Mouse (Mus musculus): ENCODE results near the gene Adtrp. TPM values are rescaled to one million over a fixed set of nuclear protein-coding genes. Genes with fewer than 3 reads are reported as not detected.
A peak's percentile ranks its signal among the peaks of the same experiment; 100 is the strongest.

Gene Adtrp
- polyA plus RNA-seq, 1 experiment from 2014 or later = 0.45 TPM

DNA sequence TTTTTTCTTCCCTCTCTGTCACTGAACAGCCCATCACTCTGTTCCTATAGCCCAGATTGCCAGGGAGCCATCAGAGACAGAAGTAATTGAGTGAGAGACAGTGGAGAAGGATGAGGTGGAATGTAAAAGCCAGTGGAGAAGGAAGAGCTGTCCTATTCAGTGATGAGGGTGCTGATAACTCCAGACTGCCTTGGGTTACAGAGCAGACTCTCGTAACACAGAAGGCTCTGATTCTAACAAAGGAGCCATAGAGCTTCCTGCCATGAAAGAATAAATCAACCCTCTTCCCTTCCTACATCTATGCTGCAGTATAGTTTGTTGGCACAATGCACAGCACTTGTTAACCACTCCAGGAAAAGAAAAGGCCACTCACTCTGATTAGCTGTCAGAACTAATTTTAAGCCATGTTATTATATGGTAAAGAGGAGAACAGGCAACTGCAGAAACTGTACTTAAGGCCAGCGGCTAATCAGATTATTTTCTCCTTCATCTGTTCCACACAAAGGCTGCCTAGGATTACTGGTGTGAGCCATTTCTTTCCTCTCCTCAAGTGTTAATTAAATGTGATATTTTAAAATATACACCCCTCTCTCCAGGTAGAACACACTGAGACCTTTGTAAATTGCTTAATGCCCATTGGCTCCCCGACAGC, 3.4 kb upstream of the Adtrp start:
- DNase-seq (ENCODE audit: low spot score) = peak; percentile 38

DNA sequence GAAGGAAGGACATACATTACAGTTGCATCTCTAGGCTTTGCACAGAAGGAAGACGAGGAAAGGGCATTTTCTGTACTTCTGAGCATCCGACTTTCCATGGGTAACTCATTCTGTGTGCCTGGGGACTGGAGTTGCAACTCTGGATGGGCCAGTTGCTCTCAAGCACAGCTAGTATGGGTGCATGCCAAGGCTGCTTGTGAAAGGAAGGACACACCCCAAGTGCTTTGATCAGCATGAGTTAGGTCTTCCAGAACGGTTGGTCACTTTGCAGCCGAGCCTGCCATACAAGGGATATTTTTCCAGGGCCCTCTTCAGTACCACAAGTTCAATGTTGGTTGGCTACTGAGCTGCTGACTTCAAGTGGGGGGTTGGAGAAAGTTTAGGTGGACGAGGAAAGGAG, 968 bp downstream of the Adtrp start:
- 77% methylated on average over 5 of the region's 5 CpGs for WGBS
- DNase-seq (ENCODE audit: low spot score) (no peak), ATAC-seq (replicated peaks; ENCODE audit: insufficient number of reproducible peaks, low FRiP score, low TSS enrichment, low read depth) (no peak)
- no peak overlapping the region for H3K4me2 ChIP-seq (ENCODE audit: low read depth, low read length)
- H3K4me1 ChIP-seq (ENCODE audit: control insufficient read depth, insufficient read depth, low read length) = no peaks in the 10 kb centered on the region
- H3K9me3 ChIP-seq (replicated peaks; ENCODE audit: control insufficient read depth, low read length) = no peaks in the 10 kb centered on the region
- H3K36me3 ChIP-seq (replicated peaks; ENCODE audit: control insufficient read depth, insufficient read depth, low read depth, low read length) = no peaks in the 10 kb centered on the region
- no peaks in the 10 kb centered on the region for H3K27me3 ChIP-seq (ENCODE audit: control insufficient read depth, insufficient read depth, low read length)
- H3K4me3 ChIP-seq (ENCODE audit: low read depth, low read length) = no peak overlapping the region
- H3K27ac ChIP-seq (replicated peaks; ENCODE audit: low read depth, low read length) = no peak overlapping the region
- no peak overlapping the region for H3K9ac ChIP-seq (replicated peaks; ENCODE audit: low read length)

More for the DNA sequence above, 3.4 kb upstream of the Adtrp start:
- ATAC-seq (replicated peaks; ENCODE audit: insufficient number of reproducible peaks, low FRiP score, low TSS enrichment, low read depth) = no peak
- no peaks in the 10 kb centered on the region for H3K27me3 ChIP-seq (ENCODE audit: control insufficient read depth, insufficient read depth, low read length)
- H3K9ac ChIP-seq (replicated peaks; ENCODE audit: low read length) = no peak overlapping the region
- H3K9me3 ChIP-seq (replicated peaks; ENCODE audit: control insufficient read depth, low read length) = no peaks in the 10 kb centered on the region
- no peak overlapping the region for H3K27ac ChIP-seq (replicated peaks; ENCODE audit: low read depth, low read length)
- WGBS = 38% methylated on average over 3 of the region's 3 CpGs
- no peaks in the 10 kb centered on the region for H3K4me1 ChIP-seq (ENCODE audit: control insufficient read depth, insufficient read depth, low read length)
- no peaks in the 10 kb centered on the region for H3K36me3 ChIP-seq (replicated peaks; ENCODE audit: control insufficient read depth, insufficient read depth, low read depth, low read length)
- H3K4me2 ChIP-seq (ENCODE audit: low read depth, low read length) = no peak overlapping the region
- no peak overlapping the region for H3K4me3 ChIP-seq (ENCODE audit: low read depth, low read length)

DNA sequence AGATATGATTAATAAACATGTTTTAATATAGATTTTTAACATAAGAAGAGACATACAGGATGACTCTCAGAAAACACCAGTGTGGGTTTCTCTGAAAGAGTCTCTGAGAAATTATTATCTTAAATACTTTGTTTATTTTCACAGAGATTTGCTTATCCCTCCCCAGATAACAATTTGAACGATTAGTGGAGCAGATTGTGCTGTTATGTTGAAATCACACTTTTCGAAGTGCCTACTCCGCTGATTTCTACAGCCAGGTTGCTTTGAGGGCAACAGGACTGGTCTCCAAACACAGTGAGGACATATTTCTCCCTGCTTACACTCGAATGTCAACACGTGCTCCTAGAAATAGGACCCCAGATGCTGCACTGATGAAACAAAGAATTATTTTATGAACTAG, 2.5 kb downstream of the Adtrp start:
- no peak for DNase-seq (ENCODE audit: low spot score)
- WGBS = 78% methylated on average over 5 of the region's 5 CpGs

DNA sequence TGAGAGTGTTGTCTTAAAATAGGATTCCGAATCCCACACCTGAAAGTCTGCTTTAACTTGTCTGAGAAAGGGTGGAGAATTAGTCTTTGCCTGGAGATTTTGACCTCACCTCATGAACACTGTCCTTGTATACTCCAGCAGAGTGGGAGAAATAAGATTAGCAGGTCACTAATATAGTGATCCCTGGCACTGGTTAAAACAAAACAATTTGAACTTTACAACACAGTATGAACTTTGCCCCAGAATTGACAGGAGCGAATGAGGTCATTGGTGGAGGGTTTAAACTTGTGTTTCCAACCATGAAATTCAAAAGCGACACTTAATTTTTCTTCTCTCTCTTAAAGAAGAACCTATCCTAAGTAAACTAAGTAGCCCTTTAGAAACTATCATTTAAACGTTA, 3.4 kb downstream of the Adtrp start:
- Histone ChIP-seq H3K4me1 (ENCODE audit: control insufficient read depth, insufficient read depth, low read length) (no peaks in the 10 kb centered on the region), H3K9ac (replicated peaks; ENCODE audit: low read length) (no peak overlapping the region), H3K27me3 (ENCODE audit: control insufficient read depth, insufficient read depth, low read length) (no peaks in the 10 kb centered on the region), H3K36me3 (replicated peaks; ENCODE audit: control insufficient read depth, insufficient read depth, low read depth, low read length) (no peaks in the 10 kb centered on the region), H3K27ac (replicated peaks; ENCODE audit: low read depth, low read length) (no peak overlapping the region), H3K4me2 (ENCODE audit: low read depth, low read length) (no peak overlapping the region), H3K4me3 (ENCODE audit: low read depth, low read length) (no peak overlapping the region), H3K9me3 (replicated peaks; ENCODE audit: control insufficient read depth, low read length) (no peaks in the 10 kb centered on the region)
- DNase-seq (ENCODE audit: low spot score) (no peak), ATAC-seq (replicated peaks; ENCODE audit: insufficient number of reproducible peaks, low FRiP score, low TSS enrichment, low read depth) (no peak)
- WGBS = 79% methylated on average over 4 of the region's 4 CpGs

More for the DNA sequence above, 2.5 kb downstream of the Adtrp start:
- Histone ChIP-seq H3K4me3 (ENCODE audit: low read depth, low read length) (no peak overlapping the region), H3K27ac (replicated peaks; ENCODE audit: low read depth, low read length) (no peak overlapping the region), H3K4me2 (ENCODE audit: low read depth, low read length) (no peak overlapping the region), H3K9me3 (replicated peaks; ENCODE audit: control insufficient read depth, low read length) (no peaks in the 10 kb centered on the region), H3K27me3 (ENCODE audit: control insufficient read depth, insufficient read depth, low read length) (no peaks in the 10 kb centered on the region), H3K9ac (replicated peaks; ENCODE audit: low read length) (no peak overlapping the region), H3K36me3 (replicated peaks; ENCODE audit: control insufficient read depth, insufficient read depth, low read depth, low read length) (no peaks in the 10 kb centered on the region), H3K4me1 (ENCODE audit: control insufficient read depth, insufficient read depth, low read length) (no peaks in the 10 kb centered on the region)
- no peak for ATAC-seq (replicated peaks; ENCODE audit: insufficient number of reproducible peaks, low FRiP score, low TSS enrichment, low read depth)

DNA sequence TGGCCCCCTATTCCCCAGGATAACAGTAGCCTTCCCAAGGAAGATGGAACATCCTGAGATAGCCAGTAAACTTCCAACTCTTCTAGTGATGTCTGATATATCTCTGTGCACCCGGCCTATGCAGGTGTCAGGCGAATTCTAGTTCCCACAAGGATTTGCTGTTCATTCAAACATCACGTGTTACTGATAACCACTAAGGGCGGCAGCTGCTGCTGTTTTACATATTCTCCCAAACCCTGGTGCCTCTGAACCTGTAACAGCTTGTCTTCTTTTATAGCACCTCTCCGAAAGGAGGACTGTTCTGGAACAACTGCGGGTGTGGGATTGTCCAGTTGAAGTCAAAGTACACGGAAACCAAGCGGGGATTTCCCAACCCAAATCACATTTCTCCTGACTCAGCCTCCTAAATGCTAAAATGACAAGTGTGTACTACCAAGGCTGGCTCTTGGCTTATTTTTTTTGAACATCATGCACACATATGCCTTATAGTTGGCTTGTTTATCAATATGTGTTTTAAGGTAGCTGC, 13.8 kb downstream of the Adtrp start:
- no peak overlapping the region for H3K9ac ChIP-seq (replicated peaks; ENCODE audit: low read length)
- DNase-seq (ENCODE audit: low spot score) (no peak), ATAC-seq (replicated peaks; ENCODE audit: insufficient number of reproducible peaks, low FRiP score, low TSS enrichment, low read depth) (no peak)
- no peak overlapping the region for H3K27ac ChIP-seq (replicated peaks; ENCODE audit: low read depth, low read length)
- no peak overlapping the region for H3K4me3 ChIP-seq (ENCODE audit: low read depth, low read length)
- H3K4me1 ChIP-seq (ENCODE audit: control insufficient read depth, insufficient read depth, low read length) = no peaks in the 10 kb centered on the region
- no peaks in the 10 kb centered on the region for H3K36me3 ChIP-seq (replicated peaks; ENCODE audit: control insufficient read depth, insufficient read depth, low read depth, low read length)
- WGBS = 88% methylated on average over 8 of the region's 8 CpGs
- H3K9me3 ChIP-seq (replicated peaks; ENCODE audit: control insufficient read depth, low read length) = no peaks in the 10 kb centered on the region
- no peaks in the 10 kb centered on the region for H3K27me3 ChIP-seq (ENCODE audit: control insufficient read depth, insufficient read depth, low read length)
- no peak overlapping the region for H3K4me2 ChIP-seq (ENCODE audit: low read depth, low read length)

DNA sequence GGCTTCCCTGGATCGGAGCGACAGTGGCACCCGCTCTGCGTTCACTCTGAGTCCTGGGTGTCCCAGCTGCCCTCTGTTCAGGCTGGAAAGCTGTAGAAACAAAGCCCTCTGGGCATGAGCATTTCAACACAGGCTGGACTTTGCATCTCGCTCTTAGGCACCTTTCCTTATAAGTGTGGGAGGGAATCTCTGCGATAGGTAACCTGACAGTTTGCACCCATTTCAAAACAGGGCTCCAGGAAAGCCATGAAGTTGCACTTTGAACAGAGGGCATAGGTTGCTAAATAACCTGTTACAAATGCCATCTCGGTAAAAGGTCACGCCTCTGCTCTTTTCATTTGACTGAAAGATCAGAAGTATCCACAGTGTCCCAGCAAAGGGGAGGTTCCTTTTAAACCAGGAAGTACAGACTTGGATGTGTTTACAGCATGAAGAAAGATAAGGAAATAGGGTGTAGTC, 19.2 kb downstream of the Adtrp start:
- H3K9ac ChIP-seq (replicated peaks; ENCODE audit: low read length) = no peak overlapping the region
- no peaks in the 10 kb centered on the region for H3K27me3 ChIP-seq (ENCODE audit: control insufficient read depth, insufficient read depth, low read length)
- DNase-seq (ENCODE audit: low spot score) = no peak
- WGBS = 87% methylated on average over 8 of the region's 8 CpGs
- no peaks in the 10 kb centered on the region for H3K4me1 ChIP-seq (ENCODE audit: control insufficient read depth, insufficient read depth, low read length)
- H3K4me2 ChIP-seq (ENCODE audit: low read depth, low read length) = no peak overlapping the region
- no peak overlapping the region for H3K4me3 ChIP-seq (ENCODE audit: low read depth, low read length)
- no peaks in the 10 kb centered on the region for H3K9me3 ChIP-seq (replicated peaks; ENCODE audit: control insufficient read depth, low read length)
- H3K36me3 ChIP-seq (replicated peaks; ENCODE audit: control insufficient read depth, insufficient read depth, low read depth, low read length) = no peaks in the 10 kb centered on the region
- H3K27ac ChIP-seq (replicated peaks; ENCODE audit: low read depth, low read length) = no peak overlapping the region
- no peak for ATAC-seq (replicated peaks; ENCODE audit: insufficient number of reproducible peaks, low FRiP score, low TSS enrichment, low read depth)

DNA sequence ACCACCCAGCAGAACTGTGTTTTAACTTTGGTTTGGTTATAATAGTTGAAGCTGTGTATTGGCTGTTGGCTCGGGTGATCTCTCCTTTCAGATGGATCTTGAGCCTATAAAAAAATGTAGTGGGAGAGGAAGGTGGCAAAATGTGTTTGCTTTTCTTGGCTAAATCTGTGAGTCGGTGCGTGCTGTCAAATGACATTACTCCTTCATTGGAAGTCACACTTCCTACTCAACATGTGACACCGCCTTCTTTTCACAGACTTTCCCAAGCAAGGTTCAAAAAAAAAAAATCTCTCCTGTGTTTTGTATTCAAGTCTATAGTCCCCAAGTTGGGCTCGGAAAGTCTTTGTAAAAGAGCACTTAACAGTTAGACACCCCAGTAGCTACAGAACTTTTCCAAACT, 19.9 kb downstream of the Adtrp start:
- WGBS = 88% methylated on average over 5 of the region's 5 CpGs
- no peaks in the 10 kb centered on the region for H3K36me3 ChIP-seq (replicated peaks; ENCODE audit: control insufficient read depth, insufficient read depth, low read depth, low read length)

DNA sequence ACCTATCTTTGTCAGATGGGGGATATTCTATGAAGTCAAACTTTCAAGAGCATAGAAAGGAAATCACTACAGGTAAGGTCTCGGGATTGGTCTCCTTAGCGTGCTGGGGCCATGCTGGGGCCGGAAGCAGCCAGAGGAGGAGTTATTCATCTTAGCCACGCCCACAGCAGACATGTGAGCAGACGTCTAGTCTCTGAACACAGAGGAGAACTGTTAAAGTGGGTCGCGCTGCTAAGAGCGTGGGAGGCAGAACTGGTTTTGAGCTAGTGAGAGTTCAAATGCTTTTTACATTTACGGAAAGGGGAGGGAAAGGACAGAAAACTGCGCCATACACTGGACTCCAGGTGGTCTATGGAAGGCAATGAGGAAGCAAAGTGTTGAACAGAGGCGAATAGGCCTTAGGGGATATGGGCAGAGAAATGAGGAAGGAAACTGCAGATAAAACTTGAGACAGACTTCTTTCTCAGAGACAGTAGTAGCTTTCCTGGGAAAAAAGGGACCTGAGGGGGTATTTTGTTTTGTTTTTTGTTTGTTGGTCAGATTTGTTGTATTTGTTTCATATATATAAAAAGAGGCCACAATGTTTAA, 22.0 kb downstream of the Adtrp start:
- no peak overlapping the region for H3K27ac ChIP-seq (replicated peaks; ENCODE audit: low read depth, low read length)
- WGBS = 67% methylated on average over 11 of the region's 11 CpGs
- ATAC-seq (replicated peaks; ENCODE audit: insufficient number of reproducible peaks, low FRiP score, low TSS enrichment, low read depth) (no peak), DNase-seq (ENCODE audit: low spot score) (no peak)
- no peak overlapping the region for H3K4me2 ChIP-seq (ENCODE audit: low read depth, low read length)
- H3K4me1 ChIP-seq (ENCODE audit: control insufficient read depth, insufficient read depth, low read length) = no peaks in the 10 kb centered on the region
- no peak overlapping the region for H3K4me3 ChIP-seq (ENCODE audit: low read depth, low read length)
- no peaks in the 10 kb centered on the region for H3K27me3 ChIP-seq (ENCODE audit: control insufficient read depth, insufficient read depth, low read length)
- no peak overlapping the region for H3K9ac ChIP-seq (replicated peaks; ENCODE audit: low read length)
- no peaks in the 10 kb centered on the region for H3K36me3 ChIP-seq (replicated peaks; ENCODE audit: control insufficient read depth, insufficient read depth, low read depth, low read length)
- H3K9me3 ChIP-seq (replicated peaks; ENCODE audit: control insufficient read depth, low read length) = no peaks in the 10 kb centered on the region

More for the DNA sequence above, 19.9 kb downstream of the Adtrp start:
- Histone ChIP-seq H3K4me2 (ENCODE audit: low read depth, low read length) (no peak overlapping the region), H3K27ac (replicated peaks; ENCODE audit: low read depth, low read length) (no peak overlapping the region), H3K27me3 (ENCODE audit: control insufficient read depth, insufficient read depth, low read length) (no peaks in the 10 kb centered on the region), H3K9me3 (replicated peaks; ENCODE audit: control insufficient read depth, low read length) (no peaks in the 10 kb centered on the region), H3K4me1 (ENCODE audit: control insufficient read depth, insufficient read depth, low read length) (no peaks in the 10 kb centered on the region), H3K9ac (replicated peaks; ENCODE audit: low read length) (no peak overlapping the region), H3K4me3 (ENCODE audit: low read depth, low read length) (no peak overlapping the region)
- no peak for ATAC-seq (replicated peaks; ENCODE audit: insufficient number of reproducible peaks, low FRiP score, low TSS enrichment, low read depth)
- no peak for DNase-seq (ENCODE audit: low spot score)
